Mouse (Mus musculus): ENCODE results near the gene Engase. TPM values are rescaled to one million over a fixed set of nuclear protein-coding genes. Genes with fewer than 3 reads are reported as not detected.

Gene Engase
- polyA plus RNA-seq, 1 experiment from 2014 or later: 5.0 TPM

DNA sequence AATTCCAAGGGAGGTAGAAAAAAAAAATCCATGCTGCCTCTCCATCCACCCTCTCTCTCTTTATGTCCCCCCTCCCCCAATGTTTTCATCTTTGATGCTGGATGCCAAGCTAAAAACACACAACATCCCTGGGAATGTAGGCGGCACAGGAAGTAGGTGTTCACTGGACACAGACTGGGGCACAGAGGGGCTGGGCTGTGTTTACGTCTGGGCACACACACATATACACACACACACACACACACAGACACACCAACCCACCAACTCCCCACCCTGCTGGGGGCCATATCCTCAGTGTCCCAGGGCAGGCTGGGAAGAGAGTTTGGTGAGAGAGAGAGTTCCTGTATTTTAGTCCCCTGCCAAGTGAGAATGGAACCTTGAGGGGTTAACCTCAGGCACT is 16.8 kb downstream of the Engase start:
- Histone ChIP-seq H3K27ac (replicated peaks) (no peak overlapping the region), H3K4me2 (no peak overlapping the region)

GRCm38 (mm10) chr11:118494001-118494737 is 17.5 kb downstream of the Engase start:
- H3K9me3 ChIP-seq: no peaks in the 10 kb centered on the region
- WGBS: 69% methylated on average over 12 of the region's 12 CpGs
- peaks cover 56% of the 10 kb centered on the region for H3K27me3 ChIP-seq (replicated peaks)
- H3K4me3 ChIP-seq: no peak overlapping the region
- no peak overlapping the region for H3K27ac ChIP-seq (replicated peaks)
- H3K9ac ChIP-seq: no peak overlapping the region
- no peak overlapping the region for H3K4me2 ChIP-seq
- peaks cover 9% of the 10 kb centered on the region for H3K4me1 ChIP-seq
- H3K36me3 ChIP-seq: no peaks in the 10 kb centered on the region
- no peak for ATAC-seq (ENCODE audit: extremely low read depth, insufficient number of reproducible peaks, low FRiP score, low TSS enrichment)

More for the DNA sequence above, 16.8 kb downstream of the Engase start:
- Histone ChIP-seq H3K4me1 (peaks cover 9% of the 10 kb centered on the region), H3K9me3 (no peaks in the 10 kb centered on the region), H3K36me3 (no peaks in the 10 kb centered on the region), H3K9ac (no peak overlapping the region), H3K27me3 (replicated peaks) (peaks cover 52% of the 10 kb centered on the region), H3K4me3 (no peak overlapping the region)
- no peak for ATAC-seq (ENCODE audit: extremely low read depth, insufficient number of reproducible peaks, low FRiP score, low TSS enrichment)
- 73% methylated on average over 2 of the region's 2 CpGs for WGBS

DNA sequence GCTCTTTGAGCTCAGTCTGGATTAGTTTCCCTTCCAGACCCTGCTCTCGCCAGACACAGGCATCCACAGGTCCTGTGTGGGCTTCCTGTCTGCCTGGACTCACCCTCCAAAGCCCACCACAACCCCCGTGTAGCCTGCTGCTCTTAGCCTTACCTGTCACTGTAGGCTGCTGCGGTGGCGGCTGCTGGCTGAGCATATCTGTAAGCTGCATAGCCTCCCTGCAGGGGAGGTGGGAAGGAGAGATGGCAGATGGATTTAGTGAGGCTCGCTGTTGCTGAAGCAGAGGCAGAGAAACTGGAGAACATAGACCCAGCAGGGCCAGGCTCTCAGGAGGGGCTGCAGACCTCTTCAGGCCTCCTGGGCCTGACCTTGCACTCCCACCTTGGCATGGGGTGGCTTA is 18.4 kb downstream of the Engase start:
- peaks cover 9% of the 10 kb centered on the region for H3K4me1 ChIP-seq

GRCm38 (mm10) chr11:118496066-118496689 is 19.5 kb downstream of the Engase start:
- Histone ChIP-seq H3K36me3 (no peaks in the 10 kb centered on the region), H3K27me3 (replicated peaks) (peaks cover 50% of the 10 kb centered on the region), H3K4me3 (no peak overlapping the region), H3K9me3 (no peaks in the 10 kb centered on the region), H3K27ac (replicated peaks) (no peak overlapping the region), H3K4me2 (no peak overlapping the region), H3K9ac (no peak overlapping the region), H3K4me1 (peaks cover 2% of the 10 kb centered on the region; the same call in 1 of the 2 replicates)
- 62% methylated on average over 20 of the region's 20 CpGs for WGBS
- no peak for ATAC-seq (ENCODE audit: extremely low read depth, insufficient number of reproducible peaks, low FRiP score, low TSS enrichment)

More for the DNA sequence above, 18.4 kb downstream of the Engase start:
- Histone ChIP-seq H3K4me3 (no peak overlapping the region), H3K4me2 (no peak overlapping the region), H3K27me3 (replicated peaks) (peaks cover 49% of the 10 kb centered on the region), H3K27ac (replicated peaks) (no peak overlapping the region), H3K36me3 (no peaks in the 10 kb centered on the region), H3K9ac (no peak overlapping the region), H3K9me3 (no peaks in the 10 kb centered on the region)
- ATAC-seq (ENCODE audit: extremely low read depth, insufficient number of reproducible peaks, low FRiP score, low TSS enrichment): no peak
- 29% methylated on average over 5 of the region's 5 CpGs for WGBS

GRCm38 (mm10) chr11:118502990-118503389 is 26.4 kb downstream of the Engase start:
- H3K9ac ChIP-seq: no peak overlapping the region
- H3K4me1 ChIP-seq: peaks cover 11% of the 10 kb centered on the region
- no peak for ATAC-seq (ENCODE audit: extremely low read depth, insufficient number of reproducible peaks, low FRiP score, low TSS enrichment)
- WGBS: 26% methylated on average over 6 of the region's 6 CpGs
- peak overlapping the region; percentile 35; the same call in 1 of the 2 replicates for H3K4me2 ChIP-seq
- peaks cover 80% of the 10 kb centered on the region for H3K27me3 ChIP-seq (replicated peaks)
- no peak overlapping the region for H3K27ac ChIP-seq (replicated peaks)
- no peak overlapping the region for H3K4me3 ChIP-seq
- no peaks in the 10 kb centered on the region for H3K9me3 ChIP-seq
- no peaks in the 10 kb centered on the region for H3K36me3 ChIP-seq

- Histone ChIP-seq H3K27me3 (replicated peaks) (peaks cover 79% of the 10 kb centered on the region), H3K4me2 (peak overlapping the region; percentile 35), H3K4me1 (peaks cover 11% of the 10 kb centered on the region), H3K36me3 (no peaks in the 10 kb centered on the region), H3K4me3 (no peak overlapping the region), H3K9me3 (no peaks in the 10 kb centered on the region), H3K9ac (peak overlapping the region; percentile 37; the same call in 1 of the 2 replicates), H3K27ac (replicated peaks) (no peak overlapping the region)
- WGBS: 18% methylated on average over 34 of the region's 34 CpGs
- no peak for ATAC-seq (ENCODE audit: extremely low read depth, insufficient number of reproducible peaks, low FRiP score, low TSS enrichment)
These were observed 27.0 kb downstream of the Engase start for GRCm38 (mm10) chr11:118503418-118504179.

DNA sequence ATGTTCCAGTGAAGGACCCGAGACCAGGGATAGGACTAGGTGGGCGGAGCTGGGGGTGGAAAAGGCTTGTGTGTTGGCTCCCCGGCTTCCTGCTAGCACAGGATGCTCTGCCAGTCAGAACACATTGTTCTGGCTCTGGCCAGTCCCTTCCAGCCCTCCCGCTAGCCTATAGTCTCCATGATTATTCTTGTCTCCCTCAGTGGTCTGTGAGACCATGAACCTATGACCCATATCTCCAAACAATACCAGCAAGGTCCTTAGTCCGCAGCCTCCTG is 27.5 kb downstream of the Engase start:
- H3K9ac ChIP-seq: no peak overlapping the region
- ATAC-seq (ENCODE audit: extremely low read depth, insufficient number of reproducible peaks, low FRiP score, low TSS enrichment): no peak
- H3K4me2 ChIP-seq: no peak overlapping the region
- H3K4me1 ChIP-seq: peaks cover 11% of the 10 kb centered on the region
- 54% methylated on average over 5 of the region's 5 CpGs for WGBS
- no peak overlapping the region for H3K27ac ChIP-seq (replicated peaks)
- no peak overlapping the region for H3K4me3 ChIP-seq
- no peaks in the 10 kb centered on the region for H3K9me3 ChIP-seq
- peaks cover 82% of the 10 kb centered on the region for H3K27me3 ChIP-seq (replicated peaks)
- H3K36me3 ChIP-seq: no peaks in the 10 kb centered on the region

DNA sequence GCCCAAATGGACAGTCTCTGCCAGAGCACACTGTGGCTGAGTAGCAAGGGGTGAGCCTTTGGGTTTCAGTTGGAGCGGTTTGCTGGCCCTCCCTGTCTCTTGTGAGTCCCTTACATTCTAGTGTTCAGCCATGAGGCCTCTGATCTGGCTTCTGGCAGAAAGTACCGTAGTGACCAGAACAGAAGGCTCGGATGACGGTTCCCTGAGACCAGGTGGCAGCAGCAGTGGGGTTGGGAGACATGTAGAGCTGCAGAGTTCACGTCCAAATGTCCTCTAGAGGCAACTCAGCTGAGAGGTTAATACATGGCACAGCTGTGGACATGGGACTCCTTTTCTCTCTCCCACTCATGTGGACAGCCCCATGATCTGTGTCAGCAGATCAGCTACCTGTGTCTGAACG is 30.5 kb downstream of the Engase start:
- WGBS: 75% methylated on average over 6 of the region's 6 CpGs
- no peak overlapping the region for H3K4me2 ChIP-seq
- peaks cover 17% of the 10 kb centered on the region for H3K4me1 ChIP-seq

GRCm38 (mm10) chr11:118507904-118508303 is 31.3 kb downstream of the Engase start:
- no peaks in the 10 kb centered on the region for H3K36me3 ChIP-seq
- no peak overlapping the region for H3K4me2 ChIP-seq
- H3K9me3 ChIP-seq: no peaks in the 10 kb centered on the region
- 33% methylated on average over 5 of the region's 5 CpGs for WGBS
- H3K9ac ChIP-seq: no peak overlapping the region
- peaks cover 95% of the 10 kb centered on the region for H3K27me3 ChIP-seq (replicated peaks)
- no peak overlapping the region for H3K27ac ChIP-seq (replicated peaks)
- no peak overlapping the region for H3K4me3 ChIP-seq
- ATAC-seq (ENCODE audit: extremely low read depth, insufficient number of reproducible peaks, low FRiP score, low TSS enrichment): 0 out of 2 replicates have a peak, but pooled peaks have one; percentile 9
- peaks cover 23% of the 10 kb centered on the region for H3K4me1 ChIP-seq

More for the DNA sequence above, 30.5 kb downstream of the Engase start:
- no peaks in the 10 kb centered on the region for H3K36me3 ChIP-seq
- ATAC-seq (ENCODE audit: extremely low read depth, insufficient number of reproducible peaks, low FRiP score, low TSS enrichment): no peak
- H3K27me3 ChIP-seq (replicated peaks): peaks cover 95% of the 10 kb centered on the region
- no peak overlapping the region for H3K9ac ChIP-seq
- no peak overlapping the region for H3K4me3 ChIP-seq
- H3K9me3 ChIP-seq: no peaks in the 10 kb centered on the region
- no peak overlapping the region for H3K27ac ChIP-seq (replicated peaks)

GRCm38 (mm10) chr11:118508341-118508740 is 31.7 kb downstream of the Engase start:
- WGBS: 71% methylated on average over 7 of the region's 7 CpGs
- no peaks in the 10 kb centered on the region for H3K36me3 ChIP-seq
- H3K4me1 ChIP-seq: peaks cover 18% of the 10 kb centered on the region
- H3K4me2 ChIP-seq: no peak overlapping the region
- no peak overlapping the region for H3K4me3 ChIP-seq
- H3K9ac ChIP-seq: no peak overlapping the region
- peaks cover 94% of the 10 kb centered on the region for H3K27me3 ChIP-seq (replicated peaks)
- H3K27ac ChIP-seq (replicated peaks): no peak overlapping the region
- ATAC-seq (ENCODE audit: extremely low read depth, insufficient number of reproducible peaks, low FRiP score, low TSS enrichment): no peak
- H3K9me3 ChIP-seq: no peaks in the 10 kb centered on the region

- no peak for ATAC-seq (ENCODE audit: extremely low read depth, insufficient number of reproducible peaks, low FRiP score, low TSS enrichment)
These were observed 35.2 kb downstream of the Engase start for GRCm38 (mm10) chr11:118511851-118512250.

More at GRCm38 (mm10) chr11:118511851-118512250, 35.2 kb downstream of the Engase start:
- Histone ChIP-seq H3K4me2 (0 out of 2 replicates have a peak overlapping the region, but pooled peaks have one; percentile 16), H3K9ac (no peak overlapping the region), H3K27ac (replicated peaks) (no peak overlapping the region), H3K4me1 (peaks cover 13% of the 10 kb centered on the region), H3K27me3 (replicated peaks) (peaks cover 79% of the 10 kb centered on the region), H3K4me3 (no peak overlapping the region), H3K9me3 (no peaks in the 10 kb centered on the region), H3K36me3 (no peaks in the 10 kb centered on the region)
- WGBS: 45% methylated on average over 6 of the region's 6 CpGs
